19 mouse cellular contexts compared by ENCODE assay signal in genomic region chr9:66515115-66515514, GRCm38 (mm10). TPM values are rescaled to one million over a fixed set of nuclear protein-coding genes. Genes with fewer than 3 reads are reported as not detected.
DNase-seq lines count a peak whose midpoint lies in the region; ATAC-seq and TF ChIP-seq lines count a peak whose summit lies in the region.
"Had no signal": no experiment of that assay in that cellular context is flagged by ENCODE, and none has a peak within 500 bp of the region (broad histone marks: within the 10 kb centered on the region; RNA-seq: fewer than 3 reads in every experiment).

No protein-coding gene starts in this region.

- H3K9me3 ChIP-seq in heart, embryonic 14.5 days (ENCODE audit: control insufficient read depth, low read length) = no peaks in the 10 kb centered on the region
- no peaks in the 10 kb centered on the region for H3K9me3 ChIP-seq in lung, embryonic 15.5 days
- H3K9me3 ChIP-seq in lung, postnatal 0 days (ENCODE audit: low read length) = no peaks in the 10 kb centered on the region
- H3K9me3 ChIP-seq in intestine, embryonic 14.5 days (ENCODE audit: control insufficient read depth, low read length) = no peaks in the 10 kb centered on the region
- H3K9me3 ChIP-seq in stomach, embryonic 15.5 days = no peaks in the 10 kb centered on the region
- H3K9me3 ChIP-seq: hindbrain, embryonic 10.5 days; liver, embryonic 13.5 days; neural tube, embryonic 13.5 days had no signal

- TF ChIP-seq CTCF in lung, postnatal 0 days (IDR thresholded peaks at IDR 0.05) = no peak

- H3K36me3 ChIP-seq in heart, embryonic 14.5 days (ENCODE audit: control insufficient read depth, insufficient read depth, low read length) = peaks cover 49% of the 10 kb centered on the region
- peaks cover 42% of the 10 kb centered on the region for H3K36me3 ChIP-seq in lung, embryonic 15.5 days
- peaks cover 12% of the 10 kb centered on the region; the same call in 1 of the 2 replicates for H3K36me3 ChIP-seq in lung, postnatal 0 days (ENCODE audit: insufficient read depth, low read length)
- H3K36me3 ChIP-seq in intestine, embryonic 14.5 days (ENCODE audit: control insufficient read depth, insufficient read depth, low read length) = peaks cover 56% of the 10 kb centered on the region
- peaks cover 29% of the 10 kb centered on the region for H3K36me3 ChIP-seq in stomach, embryonic 15.5 days

- H3K27ac ChIP-seq in heart, embryonic 14.5 days (replicated peaks in 1 of 2; ENCODE audit: control insufficient read depth in 1 of 2, insufficient read depth in 1 of 2, low read depth in 2 of 2, low read length in 2 of 2) = peak overlapping the region; percentile 96 to 99
- peak overlapping the region; percentile 8 for H3K27ac ChIP-seq in lung, embryonic 15.5 days
- no peak overlapping the region for H3K27ac ChIP-seq in lung, postnatal 0 days (ENCODE audit: low read length)
- peak overlapping the region; percentile 98 for H3K27ac ChIP-seq in intestine, embryonic 14.5 days (ENCODE audit: low read depth)
- H3K27ac ChIP-seq in stomach, embryonic 15.5 days = peak overlapping the region; percentile 99
- H3K27ac ChIP-seq: hindbrain, embryonic 10.5 days; liver, embryonic 13.5 days; neural tube, embryonic 13.5 days had no signal

- TF ChIP-seq EP300 in lung, postnatal 0 days (IDR thresholded peaks at IDR 0.05) = no peak

- no peaks in the 10 kb centered on the region for H3K27me3 ChIP-seq in heart, embryonic 14.5 days (ENCODE audit: control insufficient read depth, insufficient read depth, low read length)
- no peaks in the 10 kb centered on the region for H3K27me3 ChIP-seq in lung, embryonic 15.5 days
- H3K27me3 ChIP-seq in lung, postnatal 0 days (replicated peaks; ENCODE audit: insufficient read depth, low read length) = no peaks in the 10 kb centered on the region
- no peaks in the 10 kb centered on the region for H3K27me3 ChIP-seq in intestine, embryonic 14.5 days (replicated peaks; ENCODE audit: control insufficient read depth, insufficient read depth, low read length)
- H3K27me3 ChIP-seq in stomach, embryonic 15.5 days (replicated peaks) = no peaks in the 10 kb centered on the region
- H3K27me3 ChIP-seq: liver, embryonic 13.5 days; neural tube, embryonic 13.5 days had no signal

- no peak for ATAC-seq in heart, embryonic 14.5 days (ENCODE audit: insufficient number of reproducible peaks, insufficient read depth, low FRiP score, low read depth)
- no peak for ATAC-seq in lung, embryonic 15.5 days (ENCODE audit: borderline replicate concordance, extremely low read depth, low FRiP score, low TSS enrichment)
- ATAC-seq in lung, postnatal 0 days = no peak
- no peak for ATAC-seq in intestine, embryonic 14.5 days (replicated peaks; ENCODE audit: low FRiP score, low TSS enrichment, low read depth)
- no peak for ATAC-seq in stomach, embryonic 15.5 days (ENCODE audit: insufficient read depth, low FRiP score, low read depth)
- ATAC-seq: activated CD4-positive, CD25-positive, alpha-beta regulatory T cell, adult 4 months; CD4-positive, CD25-positive, alpha-beta regulatory T cell, adult 4 months; forebrain, embryonic 14.5 days; inflammation-experienced regulatory T-cells, adult 6 months; midbrain, embryonic 16.5 days had no signal

- peak overlapping the region; percentile 98 for H3K4me2 ChIP-seq in heart, embryonic 14.5 days (ENCODE audit: low read length)
- H3K4me2 ChIP-seq in lung, embryonic 15.5 days = no peak overlapping the region
- no peak overlapping the region for H3K4me2 ChIP-seq in lung, postnatal 0 days (replicated peaks; ENCODE audit: low read depth, low read length)
- no peak overlapping the region; the same call in 1 of the 2 replicates for H3K4me2 ChIP-seq in intestine, embryonic 14.5 days (ENCODE audit: low read length)
- no peak overlapping the region for H3K4me2 ChIP-seq in stomach, embryonic 15.5 days
- H3K4me2 ChIP-seq: liver, embryonic 13.5 days; neural tube, embryonic 13.5 days had no signal

- H3K4me3 ChIP-seq in heart, embryonic 14.5 days (ENCODE audit: control insufficient read depth in 1 of 2, insufficient read depth in 1 of 2, low read depth in 1 of 2, low read length in 2 of 2) = peak overlapping the region in 1 of 2 experiments; percentile 64; a peak in 2 of 4 replicates
- H3K4me3 ChIP-seq in lung, embryonic 15.5 days = no peak overlapping the region
- no peak overlapping the region for H3K4me3 ChIP-seq in lung, postnatal 0 days (ENCODE audit: low read depth, low read length)
- H3K4me3 ChIP-seq in intestine, embryonic 14.5 days (ENCODE audit: low read depth, low read length) = no peak overlapping the region
- no peak overlapping the region for H3K4me3 ChIP-seq in stomach, embryonic 15.5 days (replicated peaks)
- H3K4me3 ChIP-seq: hindbrain, embryonic 10.5 days; liver, embryonic 13.5 days; neural tube, embryonic 13.5 days had no signal

- H3K9ac ChIP-seq in heart, embryonic 14.5 days (ENCODE audit: low read length) = peak overlapping the region; percentile 91
- H3K9ac ChIP-seq in lung, embryonic 15.5 days = no peak overlapping the region
- H3K9ac ChIP-seq in lung, postnatal 0 days (replicated peaks; ENCODE audit: low read depth) = no peak overlapping the region
- H3K9ac ChIP-seq in intestine, embryonic 14.5 days (ENCODE audit: low read length) = no peak overlapping the region
- no peak overlapping the region for H3K9ac ChIP-seq in stomach, embryonic 15.5 days
- H3K9ac ChIP-seq: liver, embryonic 13.5 days; neural tube, embryonic 13.5 days had no signal

- H3K4me1 ChIP-seq in heart, embryonic 14.5 days (ENCODE audit: control insufficient read depth in 2 of 2, insufficient read depth in 2 of 2, low read length in 2 of 2) = peaks cover 12 to 20% of the 10 kb centered on the region in 2 experiments
- peaks cover 28% of the 10 kb centered on the region for H3K4me1 ChIP-seq in lung, embryonic 15.5 days
- H3K4me1 ChIP-seq in lung, postnatal 0 days (ENCODE audit: insufficient read depth, low read depth, low read length) = no peaks in the 10 kb centered on the region
- peaks cover 25% of the 10 kb centered on the region for H3K4me1 ChIP-seq in intestine, embryonic 14.5 days (replicated peaks; ENCODE audit: control insufficient read depth, insufficient read depth, low read length)
- H3K4me1 ChIP-seq in stomach, embryonic 15.5 days = peaks cover 12% of the 10 kb centered on the region; the same call in 1 of the 2 replicates

- 8% methylated on average over 2 of the region's 2 CpGs for WGBS in heart, embryonic 14.5 days
- whole genome bisulfite sequencing in lung, embryonic 15.5 days = 60% methylated on average over 2 of the region's 2 CpGs
- 64% methylated on average over 2 of the region's 2 CpGs for WGBS in lung, postnatal 0 days
- WGBS in intestine, embryonic 14.5 days = 60% methylated on average over 2 of the region's 2 CpGs
- 39% methylated on average over 2 of the region's 2 CpGs for WGBS in stomach, embryonic 15.5 days

- DNase-seq in heart, adult 8-10 months (ENCODE audit: low spot score) = no peak
- no peak for DNase-seq in lung, postnatal 0 days (ENCODE audit: low spot score)
- no peak for DNase-seq in intestine, embryonic 14.5 days (ENCODE audit: low spot score)
- no peak for DNase-seq in urinary bladder, postnatal 4 days (ENCODE audit: low spot score in 2 of 2)
- DNase-seq: cerebellum, adult 11 months; kidney, postnatal 4 days; liver, embryonic 13.5 days; right cerebral cortex, adult 18-20 months; thymus, postnatal 14 days had no signal

RNA-seq across cellular contexts. Expression of gene Fbxl22, which starts 0.7 kb away (rescaled TPM):
- 78.6 and 81.6 TPM in 2 replicates for polyA plus RNA-seq in heart, embryonic 14.5 days (2014; fragmentation: Nextera tagmentation; extraction: Ambion mirVana)
- total RNA-seq in heart, adult 8-10 months (2022) = 10 to 100 TPM; 28.1 to 43.0 (median 31.0) TPM
- 6.8 and 8.2 TPM in 2 replicates for polyA plus RNA-seq in lung, embryonic 15.5 days (2015; fragmentation: Nextera tagmentation; extraction: Ambion mirVana)
- polyA plus RNA-seq in lung, postnatal 0 days (2015; fragmentation: Nextera tagmentation; extraction: Ambion mirVana) = 3.4 and 3.6 TPM in 2 replicates
- polyA plus RNA-seq in intestine, embryonic 14.5 days (2014; fragmentation: Nextera tagmentation; extraction: Ambion mirVana) = 14.2 and 14.7 TPM in 2 replicates
- 19.2 and 19.9 TPM in 2 replicates for polyA plus RNA-seq in stomach, embryonic 15.5 days (2015; fragmentation: Nextera tagmentation; extraction: Ambion mirVana)
